Mouse (Mus musculus) liver, embryonic 14.5 days (tissue): ENCODE measurements around the gene 4921539E11Rik. TPM values are rescaled to one million over a fixed set of nuclear protein-coding genes. Genes with fewer than 3 reads are reported as not detected.

Experiments
- ATAC-seq: fragments of 200-750 bp; cut with Nextera tagmentation; 2 replicates; pipeline ENCODE4 v1.8.0; 2017; ENCODE audit warnings: moderate number of reproducible peaks, mild to moderate bottlenecking, moderate library complexity; ENCODE audit not compliant: insufficient read depth
- DNase-seq, 3 experiments: peaks; one replicate each; pipeline ENCODE4 v3.0.0-alpha.2; 2012 to 2013; ENCODE audit warnings: low read depth in 3 of 3, low spot score in 3 of 3
- H3K27ac ChIP-seq: fragments of 300-500 bp; sonication (generic); 2 replicates; pipeline ENCODE4 v1.5.1; 2014; ENCODE audit warnings: moderate library complexity, mild to moderate bottlenecking, control low read depth, inconsistent platforms
- H3K27me3 ChIP-seq: fragments of 300-500 bp; sonication (generic); 2 replicates; pipeline ENCODE4 v1.6.1; 2014; ENCODE audit warnings: mild to moderate bottlenecking, low read length, moderate library complexity; ENCODE audit not compliant: control insufficient read depth, insufficient read depth
- H3K36me3 ChIP-seq: fragments of 300-500 bp; sonication (generic); replicated peaks from 2 replicates; pipeline ENCODE4 v1.6.1; 2014; ENCODE audit warnings: low read depth; ENCODE audit not compliant: control insufficient read depth, insufficient read depth
- H3K4me1 ChIP-seq, 2 experiments: fragments of 200-500 bp in 1 of 2; fragments of 300-500 bp in 1 of 2; sonication (generic) in 1 of 2; replicated peaks; 2 replicates each; pipeline ENCODE4 v1.6.1; 2012 to 2014; ENCODE audit warnings: antibody characterized with exemption in 1 of 2, inconsistent platforms in 1 of 2, low read length in 1 of 2; ENCODE audit not compliant: control insufficient read depth in 2 of 2, insufficient read depth in 2 of 2
- H3K4me2 ChIP-seq: fragments of 300-500 bp; sonication (generic); 2 replicates; pipeline ENCODE4 v1.6.1; 2014; ENCODE audit warnings: low read depth, mild to moderate bottlenecking, control low read depth, moderate library complexity
- H3K4me3 ChIP-seq, 2 experiments: fragments of 200-500 bp in 1 of 2; fragments of 300-500 bp in 1 of 2; sonication (generic) in 1 of 2; 2 replicates each; pipeline ENCODE4 v1.5.1; 2012 to 2014; ENCODE audit warnings: low read depth in 2 of 2, low read length in 2 of 2, mild to moderate bottlenecking in 2 of 2, control low read depth in 1 of 2, inconsistent platforms in 1 of 2, moderate library complexity in 1 of 2; ENCODE audit not compliant: insufficient read depth in 1 of 2
- H3K9ac ChIP-seq: fragments of 300-500 bp; sonication (generic); replicated peaks from 2 replicates; pipeline ENCODE4 v1.6.1; 2014; ENCODE audit warnings: mild to moderate bottlenecking, control low read depth, moderate library complexity
- H3K9me3 ChIP-seq: fragments of 300-500 bp; sonication (generic); 2 replicates; pipeline ENCODE4 v1.6.1; 2016; ENCODE audit warnings: low read length, mixed read lengths; ENCODE audit not compliant: control insufficient read depth
- CTCF ChIP-seq: IDR thresholded peaks from 2 replicates; pipeline ENCODE4 v1.5.1; 2016; ENCODE audit warnings: antibody characterized with exemption, low read depth, control low read depth
- EP300 ChIP-seq: IDR thresholded peaks from 2 replicates; pipeline ENCODE4 v1.6.1; 2016; ENCODE audit warnings: antibody characterized with exemption, low read depth
- WGBS: fragments of 180-500 bp; shearing (Covaris S2); extraction: QIAGEN DNeasy Blood & Tissue Kit; methylation state at CpG from one replicate; pipeline ENCODE4 v1.1.7; 2014; ENCODE audit not compliant: insufficient replicate concordance; 5-methylcytosine and 5-hydroxymethylcytosine counted together
- polyA plus RNA-seq, 2 experiments: library from polyadenylated mRNA; depleted of rRNA in 1 of 2; stranded (reverse) in 1 of 2; unstranded in 1 of 2; fragments of >200 nt; fragmentation: Nextera tagmentation in 1 of 2; extraction: Ambion mirVana in 1 of 2; gene quantifications; 2 replicates each; pipeline versions ENCODE4 v1.2.1 to v1.2.3; 2012 to 2014

Gene 4921539E11Rik
- polyA plus RNA-seq, 2 experiments, result not detected

GRCm38 (mm10) chr4:103263812-103264396 is 26.8 kb downstream of the 4921539E11Rik start:
- ATAC-seq, result no peak
- no peaks in the 10 kb centered on the region for H3K9me3 ChIP-seq
- no peak overlapping the region for H3K27ac ChIP-seq
- H3K9ac ChIP-seq, result no peak overlapping the region
- TF ChIP-seq CTCF, result no peak
- TF ChIP-seq EP300, result no peak
- H3K36me3 ChIP-seq, result no peaks in the 10 kb centered on the region
- DNase-seq, result no peak
- H3K4me2 ChIP-seq, result no peak overlapping the region
- 19% methylated on average over 8 of the region's 8 CpGs for WGBS
- H3K4me1 ChIP-seq, result no peaks in the 10 kb centered on the region
- H3K4me3 ChIP-seq, result no peak overlapping the region
- no peaks in the 10 kb centered on the region for H3K27me3 ChIP-seq

- Histone ChIP-seq H3K4me3 (no peak overlapping the region), H3K27ac (no peak overlapping the region), H3K27me3 (no peaks in the 10 kb centered on the region), H3K9ac (no peak overlapping the region), H3K4me1 (no peaks in the 10 kb centered on the region), H3K9me3 (no peaks in the 10 kb centered on the region), H3K4me2 (no peak overlapping the region), H3K36me3 (no peaks in the 10 kb centered on the region)
- TF ChIP-seq CTCF, result no peak
- no peak for TF ChIP-seq EP300
- WGBS, result 48% methylated on average over 5 of the region's 5 CpGs
- no peak for ATAC-seq
- no peak for DNase-seq
These were observed 27.3 kb downstream of the 4921539E11Rik start for GRCm38 (mm10) chr4:103263378-103263777.

- TF ChIP-seq CTCF (peak; percentile 13; the same call in 1 of the 2 replicates), EP300 (no peak)
- Histone ChIP-seq H3K4me3 (no peak overlapping the region), H3K9me3 (no peaks in the 10 kb centered on the region), H3K27me3 (no peaks in the 10 kb centered on the region), H3K27ac (no peak overlapping the region), H3K4me1 (no peaks in the 10 kb centered on the region), H3K36me3 (no peaks in the 10 kb centered on the region), H3K9ac (no peak overlapping the region), H3K4me2 (no peak overlapping the region)
- ATAC-seq (no peak), DNase-seq (no peak)
- WGBS, result 64% methylated on average over 3 of the region's 3 CpGs
These were observed 31.8 kb downstream of the 4921539E11Rik start for GRCm38 (mm10) chr4:103258817-103259216.

GRCm38 (mm10) chr4:103253846-103254245 is 36.8 kb downstream of the 4921539E11Rik start:
- no peak overlapping the region for H3K9ac ChIP-seq
- no peak for ATAC-seq
- no peak for DNase-seq

GRCm38 (mm10) chr4:103249436-103250085 is 41.1 kb downstream of the 4921539E11Rik start:
- ATAC-seq, result no peak
- TF ChIP-seq CTCF, result no peak
- no peak for TF ChIP-seq EP300
- Histone ChIP-seq H3K27me3 (no peaks in the 10 kb centered on the region), H3K27ac (no peak overlapping the region), H3K4me1 (no peaks in the 10 kb centered on the region; a peak in 1 of 4 replicates), H3K9ac (no peak overlapping the region), H3K4me3 (no peak overlapping the region), H3K4me2 (no peak overlapping the region), H3K9me3 (no peaks in the 10 kb centered on the region), H3K36me3 (no peaks in the 10 kb centered on the region)
- no peak for DNase-seq
- 32% methylated on average over 6 of the region's 6 CpGs for WGBS

More at GRCm38 (mm10) chr4:103253846-103254245, 36.8 kb downstream of the 4921539E11Rik start:
- 15% methylated on average over 4 of the region's 4 CpGs for WGBS
- no peaks in the 10 kb centered on the region; a peak in 1 of 4 replicates for H3K4me1 ChIP-seq
- no peak overlapping the region for H3K27ac ChIP-seq
- H3K27me3 ChIP-seq, result no peaks in the 10 kb centered on the region
- H3K36me3 ChIP-seq, result no peaks in the 10 kb centered on the region
- TF ChIP-seq EP300, result no peak
- H3K4me2 ChIP-seq, result no peak overlapping the region
- H3K9me3 ChIP-seq, result no peaks in the 10 kb centered on the region
- no peak overlapping the region for H3K4me3 ChIP-seq
